Mouse (Mus musculus) small intestine, adult 2 months (tissue): Measurements from ENCODE around the gene Cyp2ab1. TPM values are rescaled to one million over a fixed set of nuclear protein-coding genes. Genes with fewer than 3 reads are reported as not detected.
A peak's percentile ranks its signal among the peaks of the same experiment; 100 is the strongest.

ENCODE experiments used
- H3K27ac ChIP-seq: fragments of 200-500 bp; 2 replicates; pipeline ENCODE4 v1.5.1; 2012; ENCODE audit warnings: low read depth, low read length, control low read depth, inconsistent platforms; ENCODE audit not compliant: insufficient read depth
- H3K27me3 ChIP-seq: fragments of 200-500 bp; 2 replicates; pipeline ENCODE4 v1.6.1; 2012; ENCODE audit warnings: mild to moderate bottlenecking, moderate library complexity, low read length, inconsistent platforms; ENCODE audit not compliant: control insufficient read depth, insufficient read depth
- H3K36me3 ChIP-seq: fragments of 200-500 bp; 2 replicates; pipeline ENCODE4 v1.6.1; 2012; ENCODE audit warnings: mild to moderate bottlenecking, low read length, control low read depth, inconsistent platforms; ENCODE audit not compliant: control insufficient read depth, insufficient read depth
- H3K4me1 ChIP-seq: fragments of 200-500 bp; 2 replicates; pipeline ENCODE4 v1.6.1; 2012; ENCODE audit warnings: low read length, inconsistent platforms, mixed read lengths; ENCODE audit not compliant: control insufficient read depth, insufficient read depth, insufficient read length
- H3K4me3 ChIP-seq: fragments of 200-500 bp; 2 replicates; pipeline ENCODE4 v1.5.1; 2012; ENCODE audit warnings: low read depth, mild to moderate bottlenecking, control low read depth, inconsistent platforms, low read length, moderate library complexity
- CTCF ChIP-seq: fragments of 200-500 bp; IDR thresholded peaks from 2 replicates; pipeline ENCODE4 v1.5.1; 2012; ENCODE audit warnings: low read depth, mild to moderate bottlenecking, control low read depth, inconsistent platforms, low read length, moderate library complexity, mixed read lengths; ENCODE audit not compliant: insufficient replicate concordance, insufficient read length; ENCODE audit errors: extremely low read depth
- POLR2A ChIP-seq: fragments of 200-500 bp; IDR thresholded peaks from 2 replicates; pipeline ENCODE4 v1.6.1; 2012; ENCODE audit warnings: low read depth, mild to moderate bottlenecking, control low read depth, inconsistent platforms, low read length, moderate library complexity
- WGBS: fragments of 180-500 bp; shearing (Covaris S2); methylation state at CpG from one replicate; pipeline ENCODE4 v1.1.7; 2018; 5-methylcytosine and 5-hydroxymethylcytosine counted together
- polyA plus RNA-seq: library from polyadenylated mRNA; depleted of rRNA; stranded (reverse); fragments of >200 nt; gene quantifications from 2 replicates; pipeline ENCODE4 v1.2.3, GENCODE M21; 2012

Gene Cyp2ab1
- polyA plus RNA-seq, 1 experiment, result not detected

GRCm38 (mm10) chr16:20316770-20317169, 8.4 kb downstream of the Cyp2ab1 start:
- 69% methylated on average over 6 of the region's 6 CpGs for WGBS
- H3K4me3 ChIP-seq, result no peak overlapping the region
- H3K4me1 ChIP-seq, result no peaks in the 10 kb centered on the region; the same call in 1 of the 2 replicates
- no peak for TF ChIP-seq POLR2A
- TF ChIP-seq CTCF, result no peak
- H3K36me3 ChIP-seq, result no peaks in the 10 kb centered on the region
- H3K27me3 ChIP-seq, result no peaks in the 10 kb centered on the region
- H3K27ac ChIP-seq, result no peak overlapping the region

- 71% methylated on average over 4 of the region's 4 CpGs for WGBS
- no peak overlapping the region for H3K4me3 ChIP-seq
- H3K4me1 ChIP-seq, result no peaks in the 10 kb centered on the region; the same call in 1 of the 2 replicates
- no peak overlapping the region for H3K27ac ChIP-seq
- TF ChIP-seq POLR2A (no peak), CTCF (no peak)
- H3K27me3 ChIP-seq, result no peaks in the 10 kb centered on the region
- H3K36me3 ChIP-seq, result no peaks in the 10 kb centered on the region
Measured at GRCm38 (mm10) chr16:20315266-20315665, 9.9 kb downstream of the Cyp2ab1 start.

- Histone ChIP-seq H3K36me3 (no peaks in the 10 kb centered on the region), H3K27ac (no peak overlapping the region), H3K4me3 (no peak overlapping the region), H3K4me1 (no peaks in the 10 kb centered on the region; the same call in 1 of the 2 replicates), H3K27me3 (no peaks in the 10 kb centered on the region)
- WGBS, result 60% methylated on average over 14 of the region's 14 CpGs
- no peak for TF ChIP-seq CTCF
- TF ChIP-seq POLR2A, result no peak
Measured at GRCm38 (mm10) chr16:20312272-20312671, 12.9 kb downstream of the Cyp2ab1 start.

- peak within 1 kb of the TSS; percentile 58 for H3K27ac ChIP-seq
- peak within 1 kb of the TSS; percentile 77 for H3K4me3 ChIP-seq
Measured at GRCm38 (mm10) chr16:20301770-20302649, 23.2 kb downstream of the Cyp2ab1 start, which contains the start of gene Parl. Gene Parl, minus strand, starts transcription at chr16:20302387.

GRCm38 (mm10) chr16:20300076-20300475, 25.1 kb downstream of the Cyp2ab1 start:
- no peak for TF ChIP-seq CTCF
- no peak for TF ChIP-seq POLR2A
- Histone ChIP-seq H3K27ac (no peak overlapping the region), H3K27me3 (no peaks in the 10 kb centered on the region), H3K4me1 (peaks cover 5% of the 10 kb centered on the region; the same call in 1 of the 2 replicates), H3K4me3 (no peak overlapping the region), H3K36me3 (peaks cover 16% of the 10 kb centered on the region)
- WGBS, result 88% methylated on average over 2 of the region's 2 CpGs

More at GRCm38 (mm10) chr16:20301770-20302649, 23.2 kb downstream of the Cyp2ab1 start, which contains the start of gene Parl:
- Histone ChIP-seq H3K4me1 (peaks cover 5% of the 10 kb centered on the region; the same call in 1 of the 2 replicates), H3K36me3 (peaks cover 5% of the 10 kb centered on the region), H3K27me3 (no peaks in the 10 kb centered on the region)
- under 1% methylated on average over 52 of the region's 52 CpGs for WGBS
- TF ChIP-seq POLR2A (peak; percentile 51; the same call in 1 of the 2 replicates), CTCF (peak; percentile 94)

GRCm38 (mm10) chr16:20280238-20280637, 45.0 kb downstream of the Cyp2ab1 start:
- H3K36me3 ChIP-seq, result peaks cover 47% of the 10 kb centered on the region
- H3K27me3 ChIP-seq, result no peaks in the 10 kb centered on the region
- WGBS, result 76% methylated on average over 4 of the region's 4 CpGs
- H3K4me1 ChIP-seq, result no peaks in the 10 kb centered on the region
- TF ChIP-seq CTCF, result no peak
- TF ChIP-seq POLR2A, result no peak
- H3K27ac ChIP-seq, result no peak overlapping the region
- H3K4me3 ChIP-seq, result no peak overlapping the region

GRCm38 (mm10) chr16:20279395-20279794, 45.8 kb downstream of the Cyp2ab1 start:
- 80% methylated on average over 5 of the region's 5 CpGs for WGBS
- peaks cover 42% of the 10 kb centered on the region for H3K36me3 ChIP-seq
- no peak for TF ChIP-seq POLR2A
- no peak for TF ChIP-seq CTCF
- H3K4me1 ChIP-seq, result no peaks in the 10 kb centered on the region
- no peak overlapping the region for H3K27ac ChIP-seq
- no peaks in the 10 kb centered on the region for H3K27me3 ChIP-seq
- no peak overlapping the region for H3K4me3 ChIP-seq
